Mouse (Mus musculus) forebrain, embryonic 16.5 days (tissue): ENCODE results near the gene Rabl3. TPM values are rescaled to one million over a fixed set of nuclear protein-coding genes. Genes with fewer than 3 reads are reported as not detected.

Source experiments
- ATAC-seq: fragments of 200-750 bp; cut with Nextera tagmentation; 2 replicates; pipeline ENCODE4 v1.8.0; 2017; ENCODE audit warnings: mild to moderate bottlenecking, moderate library complexity
- H3K27ac ChIP-seq: fragments of 300-500 bp; sonication (generic); 2 replicates; pipeline ENCODE4 v1.5.1; 2014; ENCODE audit warnings: low read length, control low read depth
- H3K27me3 ChIP-seq: fragments of 300-500 bp; sonication (generic); replicated peaks from 2 replicates; pipeline ENCODE4 v1.6.1; 2014; ENCODE audit warnings: low read length; ENCODE audit not compliant: control insufficient read depth, insufficient read depth
- H3K36me3 ChIP-seq: fragments of 300-500 bp; sonication (generic); 2 replicates; pipeline ENCODE4 v1.6.1; 2014; ENCODE audit not compliant: control insufficient read depth, insufficient read depth
- H3K4me1 ChIP-seq: fragments of 300-500 bp; sonication (generic); replicated peaks from 2 replicates; pipeline ENCODE4 v1.6.1; 2014; ENCODE audit warnings: low read length; ENCODE audit not compliant: control insufficient read depth, insufficient read depth
- H3K4me2 ChIP-seq: fragments of 300-500 bp; sonication (generic); 2 replicates; pipeline ENCODE4 v1.6.1; 2014; ENCODE audit warnings: mild to moderate bottlenecking, low read length, control low read depth
- H3K4me3 ChIP-seq: fragments of 300-500 bp; sonication (generic); replicated peaks from 2 replicates; pipeline ENCODE4 v1.5.1; 2014; ENCODE audit warnings: mild to moderate bottlenecking, low read length, control low read depth
- H3K9ac ChIP-seq: fragments of 300-500 bp; sonication (generic); replicated peaks from 2 replicates; pipeline ENCODE4 v1.6.1; 2014; ENCODE audit warnings: low read depth, low read length, control low read depth
- H3K9me3 ChIP-seq: fragments of 300-500 bp; sonication (generic); 2 replicates; pipeline ENCODE4 v1.6.1; 2016; ENCODE audit warnings: low read length; ENCODE audit not compliant: control insufficient read depth
- WGBS: fragments of 180-500 bp; shearing (Covaris S2); extraction: QIAGEN DNeasy Blood & Tissue Kit; methylation state at CpG from one replicate; pipeline ENCODE4 v1.1.7; 2014; 5-methylcytosine and 5-hydroxymethylcytosine counted together
- polyA plus RNA-seq: library from polyadenylated mRNA; unstranded; fragments of >200 nt; fragmentation: Nextera tagmentation; extraction: Ambion mirVana; gene quantifications from 2 replicates; pipeline ENCODE4 v1.2.1, GENCODE M21; 2015

Rabl3 gene
- polyA plus RNA-seq, 1 experiment from 2014 or later: 16.6 TPM

- no peak overlapping the region for H3K27ac ChIP-seq
- H3K27me3 ChIP-seq: 0 out of 2 replicates have a peak, but pooled peaks cover 2% of the 10 kb centered on the region
- no peaks in the 10 kb centered on the region for H3K36me3 ChIP-seq
- no peaks in the 10 kb centered on the region for H3K9me3 ChIP-seq
- H3K4me1 ChIP-seq: no peaks in the 10 kb centered on the region
- WGBS: 97% methylated on average over 1 of the region's 1 CpGs
- no peak for ATAC-seq
- H3K4me2 ChIP-seq: no peak overlapping the region
- H3K4me3 ChIP-seq: no peak overlapping the region
- H3K9ac ChIP-seq: no peak overlapping the region
Measured at GRCm38 (mm10) chr16:37603431-37603830, 63.7 kb downstream of the Rabl3 start.

GRCm38 (mm10) chr16:37604243-37604642 lies 64.6 kb downstream of the Rabl3 start:
- Histone ChIP-seq H3K4me1 (no peaks in the 10 kb centered on the region), H3K4me3 (no peak overlapping the region), H3K36me3 (no peaks in the 10 kb centered on the region), H3K27ac (no peak overlapping the region), H3K4me2 (no peak overlapping the region), H3K27me3 (0 out of 2 replicates have a peak, but pooled peaks cover 2% of the 10 kb centered on the region), H3K9ac (no peak overlapping the region), H3K9me3 (no peaks in the 10 kb centered on the region)
- whole genome bisulfite sequencing: 88% methylated on average over 6 of the region's 6 CpGs
- no peak for ATAC-seq

GRCm38 (mm10) chr16:37610333-37610732 lies 70.6 kb downstream of the Rabl3 start:
- no peak overlapping the region for H3K27ac ChIP-seq
- no peak for ATAC-seq
- H3K4me2 ChIP-seq: no peak overlapping the region
- no peaks in the 10 kb centered on the region for H3K4me1 ChIP-seq
- H3K9ac ChIP-seq: no peak overlapping the region
- no peaks in the 10 kb centered on the region for H3K27me3 ChIP-seq
- H3K4me3 ChIP-seq: no peak overlapping the region
- H3K36me3 ChIP-seq: no peaks in the 10 kb centered on the region
- 76% methylated on average over 8 of the region's 8 CpGs for WGBS
- no peaks in the 10 kb centered on the region for H3K9me3 ChIP-seq

GRCm38 (mm10) chr16:37611072-37611471 lies 71.4 kb downstream of the Rabl3 start:
- whole genome bisulfite sequencing: 85% methylated on average over 7 of the region's 7 CpGs
- H3K9ac ChIP-seq: no peak overlapping the region
- no peaks in the 10 kb centered on the region for H3K36me3 ChIP-seq
- no peaks in the 10 kb centered on the region for H3K27me3 ChIP-seq
- no peaks in the 10 kb centered on the region for H3K9me3 ChIP-seq
- no peak overlapping the region for H3K4me2 ChIP-seq
- no peak overlapping the region for H3K27ac ChIP-seq
- ATAC-seq: no peak
- no peak overlapping the region for H3K4me3 ChIP-seq
- no peaks in the 10 kb centered on the region for H3K4me1 ChIP-seq

GRCm38 (mm10) chr16:37612013-37612412 lies 72.3 kb downstream of the Rabl3 start:
- no peak overlapping the region for H3K4me2 ChIP-seq
- H3K4me3 ChIP-seq: no peak overlapping the region
- 90% methylated on average over 5 of the region's 5 CpGs for WGBS

GRCm38 (mm10) chr16:37614540-37614939 lies 74.9 kb downstream of the Rabl3 start:
- Histone ChIP-seq H3K9ac (no peak overlapping the region), H3K9me3 (no peaks in the 10 kb centered on the region), H3K4me2 (no peak overlapping the region), H3K4me3 (no peak overlapping the region), H3K4me1 (no peaks in the 10 kb centered on the region), H3K27me3 (no peaks in the 10 kb centered on the region), H3K27ac (no peak overlapping the region), H3K36me3 (no peaks in the 10 kb centered on the region)
- ATAC-seq: no peak
- 91% methylated on average over 9 of the region's 9 CpGs for WGBS

More at GRCm38 (mm10) chr16:37612013-37612412, 72.3 kb downstream of the Rabl3 start:
- H3K27me3 ChIP-seq: no peaks in the 10 kb centered on the region
- H3K36me3 ChIP-seq: no peaks in the 10 kb centered on the region
- no peak for ATAC-seq
- H3K9ac ChIP-seq: no peak overlapping the region
- no peaks in the 10 kb centered on the region for H3K9me3 ChIP-seq
- no peaks in the 10 kb centered on the region for H3K4me1 ChIP-seq
- H3K27ac ChIP-seq: no peak overlapping the region

- Histone ChIP-seq H3K9ac (no peak overlapping the region), H3K4me1 (no peaks in the 10 kb centered on the region), H3K27ac (no peak overlapping the region), H3K9me3 (no peaks in the 10 kb centered on the region), H3K4me3 (no peak overlapping the region), H3K27me3 (no peaks in the 10 kb centered on the region), H3K36me3 (no peaks in the 10 kb centered on the region), H3K4me2 (no peak overlapping the region)
- WGBS: 72% methylated on average over 8 of the region's 8 CpGs
- no peak for ATAC-seq
Measured at GRCm38 (mm10) chr16:37615429-37615828, 75.7 kb downstream of the Rabl3 start.

GRCm38 (mm10) chr16:37616104-37616503 lies 76.4 kb downstream of the Rabl3 start:
- H3K9me3 ChIP-seq: no peaks in the 10 kb centered on the region
- no peak overlapping the region for H3K9ac ChIP-seq
- H3K27me3 ChIP-seq: no peaks in the 10 kb centered on the region
- ATAC-seq: no peak
- H3K4me1 ChIP-seq: no peaks in the 10 kb centered on the region
- H3K36me3 ChIP-seq: no peaks in the 10 kb centered on the region
- no peak overlapping the region for H3K27ac ChIP-seq
- no peak overlapping the region for H3K4me3 ChIP-seq
- 77% methylated on average over 8 of the region's 8 CpGs for WGBS
- H3K4me2 ChIP-seq: no peak overlapping the region

GRCm38 (mm10) chr16:37617695-37618094 lies 78.0 kb downstream of the Rabl3 start:
- H3K9me3 ChIP-seq: no peaks in the 10 kb centered on the region
- WGBS: 33% methylated on average over 3 of the region's 3 CpGs
- H3K4me3 ChIP-seq: no peak overlapping the region
- no peaks in the 10 kb centered on the region for H3K27me3 ChIP-seq
- H3K4me2 ChIP-seq: no peak overlapping the region
- no peaks in the 10 kb centered on the region for H3K4me1 ChIP-seq
- no peak overlapping the region for H3K9ac ChIP-seq
- H3K36me3 ChIP-seq: no peaks in the 10 kb centered on the region
- no peak overlapping the region for H3K27ac ChIP-seq
- peak; percentile 72 for ATAC-seq
